Mouse (Mus musculus) embryonic facial prominence, embryonic 11.5 days (tissue): ENCODE data around the gene Zfp865. TPM values are rescaled to one million over a fixed set of nuclear protein-coding genes. Genes with fewer than 3 reads are reported as not detected.

Experiments
- ATAC-seq: fragments of 200-750 bp; cut with Nextera tagmentation; replicated peaks from 2 replicates; pipeline ENCODE4 v1.8.0; 2017; ENCODE audit warnings: low read depth; ENCODE audit not compliant: insufficient number of reproducible peaks, low FRiP score, low TSS enrichment
- DNase-seq: peaks from one replicate; pipeline ENCODE4 v3.0.0-alpha.2; 2015; ENCODE audit warnings: low spot score
- H3K27ac ChIP-seq: fragments of 300-500 bp; sonication (generic); replicated peaks from 2 replicates; pipeline ENCODE4 v1.5.1; 2014; ENCODE audit warnings: mild to moderate bottlenecking, low read depth, low read length, control low read depth
- H3K27me3 ChIP-seq: fragments of 300-500 bp; sonication (generic); 2 replicates; pipeline ENCODE4 v1.6.1; 2014; ENCODE audit warnings: mild to moderate bottlenecking, low read length, moderate library complexity, mixed read lengths; ENCODE audit not compliant: control insufficient read depth, insufficient read depth
- H3K36me3 ChIP-seq: fragments of 300-500 bp; sonication (generic); replicated peaks from 2 replicates; pipeline ENCODE4 v1.6.1; 2014; ENCODE audit warnings: low read depth, mild to moderate bottlenecking, low read length, moderate library complexity, mixed read lengths; ENCODE audit not compliant: control insufficient read depth, insufficient read depth
- H3K4me1 ChIP-seq: fragments of 300-500 bp; sonication (generic); 2 replicates; pipeline ENCODE4 v1.6.1; 2014; ENCODE audit warnings: low read length, mixed read lengths; ENCODE audit not compliant: control insufficient read depth, insufficient read depth
- H3K4me2 ChIP-seq: fragments of 300-500 bp; sonication (generic); 2 replicates; pipeline ENCODE4 v1.6.1; 2014; ENCODE audit warnings: low read depth, mild to moderate bottlenecking, control low read depth, low read length, moderate library complexity
- H3K4me3 ChIP-seq: fragments of 300-500 bp; sonication (generic); 2 replicates; pipeline ENCODE4 v1.5.1; 2014; ENCODE audit warnings: low read depth, low read length, control low read depth
- H3K9ac ChIP-seq: fragments of 300-500 bp; sonication (generic); replicated peaks from 2 replicates; pipeline ENCODE4 v1.6.1; 2014; ENCODE audit warnings: mild to moderate bottlenecking, control low read depth, low read length
- H3K9me3 ChIP-seq: fragments of 300-500 bp; sonication (generic); replicated peaks from 2 replicates; pipeline ENCODE4 v1.6.1; 2016; ENCODE audit warnings: mild to moderate bottlenecking, low read length, inconsistent platforms, mixed read lengths; ENCODE audit not compliant: control insufficient read depth
- WGBS: fragments of 180-500 bp; shearing (Covaris S2); extraction: QIAGEN DNeasy Blood & Tissue Kit; methylation state at CpG from one replicate; pipeline ENCODE4 v1.1.7; 2014; 5-methylcytosine and 5-hydroxymethylcytosine counted together
- polyA plus RNA-seq: library from polyadenylated mRNA; unstranded; fragments of >200 nt; fragmentation: Nextera tagmentation; extraction: Ambion mirVana; gene quantifications from 2 replicates; pipeline ENCODE4 v1.2.1, GENCODE M21; 2014

The Zfp865 gene
- polyA plus RNA-seq, 1 experiment from 2014 or later = 4.5 TPM

DNA sequence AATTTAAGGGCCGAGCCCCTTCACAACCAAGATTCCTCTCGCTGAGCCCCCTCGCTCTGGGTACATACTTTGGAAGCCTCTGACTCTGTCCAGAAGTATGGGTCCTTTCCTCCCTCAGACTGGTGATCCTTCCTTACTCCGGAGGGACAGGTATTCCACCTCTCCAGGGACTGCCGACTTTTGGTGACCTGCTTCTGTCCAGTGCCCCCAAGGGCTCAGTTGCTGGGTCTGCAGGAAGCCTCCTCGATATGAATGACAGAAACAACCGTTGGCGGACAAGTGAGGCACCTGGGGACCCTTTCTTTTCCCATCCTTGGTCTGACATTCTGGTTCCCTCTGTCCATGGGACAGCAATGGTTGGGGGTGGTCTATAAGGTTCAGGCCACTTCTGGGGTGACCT is 37.2 kb downstream of the Zfp865 start:
- ATAC-seq (no peak), DNase-seq (no peak)
- Histone ChIP-seq H3K4me1 (peaks cover 14% of the 10 kb centered on the region), H3K36me3 (no peaks in the 10 kb centered on the region), H3K9ac (peak overlapping the region; percentile 71), H3K4me2 (peak overlapping the region; percentile 83), H3K27ac (no peak overlapping the region), H3K4me3 (peak overlapping the region; percentile 49), H3K9me3 (no peaks in the 10 kb centered on the region), H3K27me3 (peaks cover 43% of the 10 kb centered on the region)
- 32% methylated on average over 8 of the region's 8 CpGs for WGBS

DNA sequence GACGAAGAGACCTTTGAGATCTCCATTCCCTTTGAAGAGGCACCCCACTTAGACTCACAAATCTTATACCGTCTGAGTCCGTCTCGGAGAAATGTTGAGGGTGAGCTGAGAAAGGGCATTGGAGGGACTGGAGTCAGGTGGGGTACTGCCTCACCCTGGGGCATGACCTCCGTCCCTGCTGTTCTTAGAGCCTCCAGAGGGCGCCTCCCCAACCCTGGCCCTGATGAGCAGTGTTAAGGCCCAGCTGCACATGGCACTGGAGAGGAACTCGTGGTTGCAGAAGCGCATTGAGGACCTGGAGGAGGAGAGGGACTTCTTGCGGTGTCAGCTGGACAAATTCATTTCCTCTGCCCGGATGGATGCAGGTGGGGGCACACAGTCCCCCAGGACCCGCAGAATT is 37.6 kb downstream of the Zfp865 start:
- Histone ChIP-seq H3K36me3 (no peaks in the 10 kb centered on the region), H3K9me3 (no peaks in the 10 kb centered on the region), H3K27me3 (peaks cover 39% of the 10 kb centered on the region), H3K9ac (no peak overlapping the region), H3K4me1 (peaks cover 10% of the 10 kb centered on the region), H3K4me2 (no peak overlapping the region), H3K27ac (no peak overlapping the region), H3K4me3 (no peak overlapping the region)
- WGBS = 31% methylated on average over 11 of the region's 11 CpGs
- DNase-seq = no peak
- ATAC-seq = no peak

DNA sequence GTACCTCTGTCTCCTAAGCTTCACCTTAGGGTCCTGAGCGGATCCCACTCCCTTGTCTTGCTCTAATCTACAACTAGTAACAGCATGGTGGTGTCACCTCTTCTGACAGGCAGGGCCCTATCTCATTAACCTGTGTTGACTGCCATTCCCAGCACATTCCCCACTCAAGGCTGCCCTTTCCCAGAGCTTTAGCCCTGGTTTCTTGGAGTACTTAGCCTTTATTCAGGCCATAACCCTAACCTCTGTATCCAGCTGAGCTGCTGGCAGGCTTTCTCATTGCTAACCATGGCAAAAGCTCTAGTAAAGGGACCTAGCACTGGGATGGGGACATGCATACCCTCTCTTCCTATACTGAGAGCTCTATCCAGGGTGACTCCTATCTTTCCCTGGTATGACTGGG is 38.5 kb downstream of the Zfp865 start:
- 88% methylated on average over 1 of the region's 1 CpGs for WGBS
- ATAC-seq = no peak

DNA sequence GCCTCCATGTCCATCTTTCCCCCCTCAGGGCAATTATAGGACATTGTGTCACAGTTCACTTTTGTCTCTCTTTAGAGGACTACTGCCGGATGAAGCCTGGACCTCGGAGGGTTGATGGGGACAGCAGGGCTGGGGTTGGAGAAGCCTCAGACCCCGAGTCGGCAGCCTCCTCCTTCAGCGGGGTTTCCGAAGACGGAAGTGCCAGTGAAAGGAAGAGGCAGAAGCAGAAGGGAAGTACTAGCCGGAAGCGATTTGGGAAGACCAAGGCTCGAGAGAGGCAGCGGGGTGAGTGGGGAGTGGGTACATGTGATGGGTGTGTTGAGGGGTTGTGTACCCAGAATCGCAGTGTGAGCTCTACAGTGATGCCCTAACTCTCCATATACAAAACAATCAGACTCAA is 39.2 kb downstream of the Zfp865 start:
- Histone ChIP-seq H3K4me2 (no peak overlapping the region), H3K9me3 (no peaks in the 10 kb centered on the region), H3K9ac (no peak overlapping the region), H3K36me3 (no peaks in the 10 kb centered on the region), H3K27me3 (peaks cover 23% of the 10 kb centered on the region), H3K4me1 (peaks cover 6% of the 10 kb centered on the region; the same call in 1 of the 2 replicates), H3K4me3 (no peak overlapping the region), H3K27ac (no peak overlapping the region)
- DNase-seq = no peak
- WGBS = 86% methylated on average over 12 of the region's 12 CpGs
- ATAC-seq = no peak

More for the DNA sequence above, 38.5 kb downstream of the Zfp865 start:
- no peak overlapping the region for H3K9ac ChIP-seq
- H3K4me2 ChIP-seq = no peak overlapping the region
- H3K4me1 ChIP-seq = peaks cover 6% of the 10 kb centered on the region; the same call in 1 of the 2 replicates
- peaks cover 31% of the 10 kb centered on the region for H3K27me3 ChIP-seq
- H3K36me3 ChIP-seq = no peaks in the 10 kb centered on the region
- no peak overlapping the region for H3K27ac ChIP-seq
- DNase-seq = no peak
- no peaks in the 10 kb centered on the region for H3K9me3 ChIP-seq
- no peak overlapping the region for H3K4me3 ChIP-seq

DNA sequence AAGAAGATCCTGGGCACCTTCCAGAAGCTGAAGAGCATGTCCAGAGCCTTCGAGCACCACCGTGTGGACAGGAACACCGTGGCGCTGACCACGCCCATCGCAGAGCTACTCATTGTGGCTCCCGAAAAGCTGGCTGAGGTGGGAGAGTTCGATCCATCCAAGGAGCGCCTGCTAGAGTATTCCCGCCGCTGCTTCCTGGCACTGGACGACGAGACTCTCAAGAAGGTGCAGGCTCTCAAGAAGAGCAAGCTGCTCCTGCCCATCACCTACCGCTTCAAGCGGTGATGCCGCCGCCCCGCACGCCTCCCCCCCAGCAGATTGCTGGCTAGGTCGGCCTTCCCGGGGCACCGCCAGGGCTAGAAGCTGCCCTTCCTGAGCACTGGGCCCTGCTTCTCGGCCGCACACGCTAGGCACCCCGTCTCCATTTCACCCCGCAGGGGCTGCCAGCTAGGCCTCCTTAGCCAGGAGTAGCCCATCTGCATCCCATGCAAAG is 40.1 kb downstream of the Zfp865 start:
- H3K4me2 ChIP-seq = peak overlapping the region; percentile 82
- H3K4me1 ChIP-seq = peaks cover 6% of the 10 kb centered on the region; the same call in 1 of the 2 replicates
- no peak for ATAC-seq
- no peaks in the 10 kb centered on the region for H3K9me3 ChIP-seq
- no peaks in the 10 kb centered on the region for H3K36me3 ChIP-seq
- H3K9ac ChIP-seq = peak overlapping the region; percentile 78
- peak overlapping the region; percentile 74 for H3K4me3 ChIP-seq
- H3K27me3 ChIP-seq = peaks cover 14% of the 10 kb centered on the region
- 3% methylated on average over 27 of the region's 27 CpGs for WGBS
- peak; percentile 88 for DNase-seq
- H3K27ac ChIP-seq = peak overlapping the region; percentile 96

DNA sequence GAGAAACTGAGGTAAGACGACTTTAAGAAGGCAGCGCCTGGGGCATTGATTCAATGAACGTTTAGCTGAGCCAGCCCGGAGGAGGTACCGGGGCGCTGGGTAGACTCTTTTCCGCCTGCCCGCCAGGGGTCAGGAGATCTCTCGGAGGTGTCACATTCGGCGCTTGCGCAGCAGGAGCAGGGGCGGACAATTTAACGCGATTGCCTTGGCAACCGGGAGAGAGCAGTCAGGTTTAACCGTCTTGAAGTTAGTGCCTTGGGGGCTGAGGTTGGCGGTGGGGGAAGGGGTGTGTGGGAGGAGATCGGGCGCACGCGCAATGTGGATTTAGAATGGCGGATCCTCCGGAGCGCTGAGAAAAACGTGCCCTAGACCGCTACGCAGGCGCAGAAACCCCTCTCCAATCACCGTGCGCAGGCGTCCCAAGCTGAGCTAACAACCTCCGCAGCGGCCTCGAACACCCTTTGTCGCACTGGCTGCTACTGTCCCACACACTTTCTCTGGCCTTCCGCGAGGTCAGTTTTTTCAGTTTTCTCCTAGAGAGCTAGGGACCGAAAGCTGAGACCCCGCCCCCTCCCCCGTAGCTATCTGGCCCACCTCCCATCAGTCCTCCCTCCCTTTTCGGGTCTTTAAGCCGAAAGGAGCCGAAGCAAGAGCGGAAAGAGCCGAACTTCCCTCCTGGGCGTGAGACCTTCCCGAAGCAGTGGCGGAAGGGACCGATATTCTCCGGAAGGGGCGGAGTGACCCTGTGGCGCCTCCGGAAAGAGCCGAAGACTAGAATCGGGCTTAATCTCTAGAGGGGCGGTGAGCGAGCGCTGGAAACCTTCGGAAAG is 41.0 kb downstream of the Zfp865 start:
- no peaks in the 10 kb centered on the region for H3K9me3 ChIP-seq
- peak; percentile 100 for DNase-seq
- H3K9ac ChIP-seq = peak overlapping the region; percentile 78
- ATAC-seq = peak; percentile 89
- H3K27ac ChIP-seq = peak overlapping the region; percentile 96
- H3K27me3 ChIP-seq = peaks cover 6% of the 10 kb centered on the region
- H3K4me2 ChIP-seq = peak overlapping the region; percentile 82
- under 1% methylated on average over 60 of the region's 60 CpGs for WGBS
- peaks cover 6% of the 10 kb centered on the region; the same call in 1 of the 2 replicates for H3K4me1 ChIP-seq
- H3K4me3 ChIP-seq = peak overlapping the region; percentile 74
- H3K36me3 ChIP-seq = no peaks in the 10 kb centered on the region

DNA sequence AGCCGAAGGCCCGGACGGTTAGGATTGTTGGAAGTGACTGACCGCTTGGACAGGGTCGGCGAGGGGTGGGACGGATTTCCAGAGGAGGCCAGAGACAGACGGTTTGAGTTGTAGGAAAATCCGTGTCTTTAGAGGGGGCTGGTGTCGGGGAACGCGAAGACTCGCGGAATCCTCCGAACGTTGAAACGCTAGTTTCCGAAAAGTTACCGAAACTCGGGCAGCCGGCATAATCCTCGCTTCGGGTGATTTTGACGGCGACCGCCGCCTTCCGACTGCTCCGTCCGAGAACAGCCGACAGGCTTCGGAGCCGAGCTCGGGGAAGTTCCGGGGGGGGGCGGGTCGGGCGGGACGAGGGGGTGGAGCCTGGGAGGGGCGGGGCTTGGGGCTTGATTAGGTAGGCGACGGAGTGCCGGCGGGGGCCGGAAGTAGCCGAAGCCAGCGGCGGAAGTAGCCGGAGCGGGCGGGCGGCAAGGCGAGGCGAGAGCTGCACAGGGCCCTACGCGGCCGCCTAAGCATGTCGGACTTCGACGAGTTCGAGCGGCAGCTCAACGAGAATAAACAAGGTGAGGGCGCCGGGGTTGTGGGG is 41.7 kb downstream of the Zfp865 start, which contains the start of gene U2af2:
U2af2 (plus strand) TSS at position 370 of the 586 bp plus-strand sequence.
- Histone ChIP-seq H3K9ac (peak within 1 kb of the TSS; percentile 78), H3K27ac (peak within 1 kb of the TSS; percentile 96), H3K4me2 (peak within 1 kb of the TSS; percentile 82), H3K4me3 (peak within 1 kb of the TSS; percentile 74), H3K4me1 (peaks cover 6% of the 10 kb centered on the region; the same call in 1 of the 2 replicates), H3K36me3 (no peaks in the 10 kb centered on the region; the same call in 1 of the 2 replicates), H3K27me3 (peaks cover 2% of the 10 kb centered on the region; the same call in 1 of the 2 replicates), H3K9me3 (no peaks in the 10 kb centered on the region)
- DNase-seq = peak; percentile 93
- peak; percentile 85 for ATAC-seq
- under 1% methylated on average over 54 of the region's 65 CpGs for WGBS
